Mouse (Mus musculus) bone marrow, adult 2 months (tissue): ENCODE measurements around the gene Cog7.

Experiments
- CTCF ChIP-seq: fragments of 200-500 bp; IDR thresholded peaks from 2 replicates; pipeline ENCODE4 v1.5.1; 2011; ENCODE audit warnings: low read length, control low read depth; ENCODE audit not compliant: control insufficient read depth, insufficient read depth
- POLR2A ChIP-seq: fragments of 200-500 bp; IDR thresholded peaks from 2 replicates; pipeline ENCODE4 v1.6.1; 2011; ENCODE audit warnings: low read depth, mild to moderate bottlenecking, control low read depth, low read length, borderline replicate concordance; ENCODE audit not compliant: control insufficient read depth

DNA sequence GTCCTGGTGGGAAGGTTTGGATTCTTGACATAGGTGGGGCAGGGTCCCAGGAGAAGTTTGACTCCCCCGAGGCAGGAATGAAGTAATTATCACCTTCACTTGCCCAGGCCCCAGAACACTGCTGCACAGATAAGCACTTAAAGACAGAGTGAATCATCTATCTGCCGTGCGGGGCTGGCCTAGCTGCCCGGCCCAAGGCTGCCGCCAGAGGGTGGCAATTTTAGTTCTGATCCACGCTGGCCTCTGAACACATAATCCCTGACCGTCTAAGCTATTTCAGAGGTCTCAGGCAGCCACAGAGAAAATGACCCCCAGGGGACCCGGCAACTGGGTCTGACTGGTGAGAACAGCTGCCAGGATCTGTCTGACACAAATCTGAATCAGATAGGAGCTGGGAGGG is 33.6 kb upstream of the Cog7 start:
- TF ChIP-seq CTCF (no peak), POLR2A (no peak)
